Mouse (Mus musculus) kidney, postnatal 0 days (tissue): ENCODE data around the gene Trp53i11. TPM values are rescaled to one million over a fixed set of nuclear protein-coding genes. Genes with fewer than 3 reads are reported as not detected.

Source experiments
- ATAC-seq: fragments of 200-750 bp; cut with Nextera tagmentation; replicated peaks from 2 replicates; pipeline ENCODE4 v1.8.0; 2017; ENCODE audit warnings: low read depth, moderate number of reproducible peaks, moderate TSS enrichment, moderate library complexity; ENCODE audit not compliant: low FRiP score
- DNase-seq: peaks from one replicate; pipeline ENCODE4 v3.0.0-alpha.2; 2016; ENCODE audit warnings: low spot score
- H3K27ac ChIP-seq: fragments of 300-500 bp; sonication (generic); 2 replicates; pipeline ENCODE4 v1.5.1; 2014; ENCODE audit warnings: mild to moderate bottlenecking
- H3K27me3 ChIP-seq: fragments of 300-500 bp; sonication (generic); 2 replicates; pipeline ENCODE4 v1.6.1; 2014; ENCODE audit warnings: low read length, mixed read lengths; ENCODE audit not compliant: insufficient read depth
- H3K36me3 ChIP-seq: fragments of 300-500 bp; sonication (generic); 2 replicates; pipeline ENCODE4 v1.6.1; 2014; ENCODE audit warnings: low read length, mixed read lengths; ENCODE audit not compliant: insufficient read depth
- H3K4me1 ChIP-seq: fragments of 300-500 bp; sonication (generic); replicated peaks from 2 replicates; pipeline ENCODE4 v1.6.1; 2014; ENCODE audit warnings: antibody characterized with exemption, low read length, mixed read lengths; ENCODE audit not compliant: insufficient read depth
- H3K4me2 ChIP-seq: fragments of 300-500 bp; sonication (generic); 2 replicates; pipeline ENCODE4 v1.6.1; 2014; ENCODE audit warnings: mild to moderate bottlenecking, low read length, moderate library complexity, mixed read lengths
- H3K4me3 ChIP-seq: fragments of 300-500 bp; sonication (generic); replicated peaks from 2 replicates; pipeline ENCODE4 v1.5.1; 2014; ENCODE audit warnings: low read depth, low read length
- H3K9ac ChIP-seq: fragments of 300-500 bp; sonication (generic); 2 replicates; pipeline ENCODE4 v1.6.1; 2014; ENCODE audit warnings: low read depth, low read length
- H3K9me3 ChIP-seq: fragments of 300-500 bp; sonication (generic); replicated peaks from 2 replicates; pipeline ENCODE4 v1.6.1; 2016; ENCODE audit warnings: low read length, inconsistent platforms, mixed read lengths
- CTCF ChIP-seq: IDR thresholded peaks from 2 replicates; pipeline ENCODE4 v1.5.1; 2016; ENCODE audit warnings: antibody characterized with exemption, low read depth, mild to moderate bottlenecking, moderate library complexity
- WGBS: fragments of 180-500 bp; shearing (Covaris S2); extraction: QIAGEN DNeasy Blood & Tissue Kit; methylation state at CpG from one replicate; pipeline ENCODE4 v1.1.7; 2014; 5-methylcytosine and 5-hydroxymethylcytosine counted together
- polyA plus RNA-seq: library from polyadenylated mRNA; unstranded; fragments of >200 nt; fragmentation: Nextera tagmentation; extraction: Ambion mirVana; gene quantifications from 2 replicates; pipeline ENCODE4 v1.2.1, GENCODE M21; 2015

The Trp53i11 gene
- polyA plus RNA-seq, 1 experiment from 2014 or later, result 28.3 TPM

DNA sequence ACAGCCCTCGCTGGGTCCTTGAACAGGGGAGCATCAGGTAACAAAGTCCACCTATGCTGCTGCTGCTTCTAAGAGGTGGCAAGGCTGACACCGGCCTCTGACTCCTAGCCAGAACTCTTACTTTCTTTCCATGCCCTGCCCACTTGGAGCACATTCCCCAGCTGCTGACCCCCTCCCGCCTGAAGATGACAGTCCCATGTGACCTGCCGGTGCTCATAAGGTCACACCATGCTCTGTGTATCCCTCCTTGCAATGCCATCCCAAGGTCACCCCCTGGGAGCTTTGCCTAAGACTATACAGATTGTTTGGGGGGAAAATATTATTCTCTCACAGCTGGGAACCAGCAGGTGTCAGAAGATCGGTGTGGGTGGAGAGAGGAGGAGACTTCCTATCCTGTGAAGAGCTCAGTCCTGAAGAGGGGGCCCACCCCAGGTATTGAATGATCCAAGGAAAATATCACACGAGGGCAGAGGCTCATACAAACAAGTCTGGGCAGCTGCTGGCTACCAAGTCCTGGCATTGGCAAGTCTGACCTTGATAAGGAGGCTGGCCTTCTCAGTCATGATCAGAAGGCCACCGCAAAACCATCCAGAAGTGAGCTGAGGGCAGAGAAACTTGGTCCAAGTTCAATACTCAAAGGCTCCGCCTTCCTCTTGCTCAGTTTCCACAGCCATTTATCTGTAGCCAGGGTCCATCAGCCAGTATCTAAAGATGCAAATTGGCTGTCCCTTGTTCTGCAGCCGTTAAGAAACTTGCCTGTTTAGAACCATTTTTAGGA is 36.5 kb upstream of the Trp53i11 start:
- no peak for TF ChIP-seq CTCF
- 61% methylated on average over 9 of the region's 9 CpGs for WGBS
- no peak overlapping the region for H3K9ac ChIP-seq

GRCm38 (mm10) chr2:93152191-93152601 is 35.2 kb upstream of the Trp53i11 start:
- no peak overlapping the region for H3K4me3 ChIP-seq
- H3K27me3 ChIP-seq, result no peaks in the 10 kb centered on the region
- DNase-seq (no peak), ATAC-seq (no peak)
- H3K9ac ChIP-seq, result no peak overlapping the region
- H3K9me3 ChIP-seq, result no peaks in the 10 kb centered on the region
- no peak overlapping the region for H3K4me2 ChIP-seq
- no peak overlapping the region for H3K27ac ChIP-seq
- 72% methylated on average over 6 of the region's 6 CpGs for whole genome bisulfite sequencing
- H3K4me1 ChIP-seq, result no peaks in the 10 kb centered on the region
- H3K36me3 ChIP-seq, result no peaks in the 10 kb centered on the region
- TF ChIP-seq CTCF, result no peak

More for the DNA sequence above, 36.5 kb upstream of the Trp53i11 start:
- no peaks in the 10 kb centered on the region for H3K27me3 ChIP-seq
- H3K9me3 ChIP-seq, result no peaks in the 10 kb centered on the region
- H3K36me3 ChIP-seq, result no peaks in the 10 kb centered on the region
- no peak overlapping the region for H3K27ac ChIP-seq
- ATAC-seq (no peak), DNase-seq (no peak)
- no peak overlapping the region for H3K4me2 ChIP-seq
- no peaks in the 10 kb centered on the region for H3K4me1 ChIP-seq
- H3K4me3 ChIP-seq, result no peak overlapping the region

DNA sequence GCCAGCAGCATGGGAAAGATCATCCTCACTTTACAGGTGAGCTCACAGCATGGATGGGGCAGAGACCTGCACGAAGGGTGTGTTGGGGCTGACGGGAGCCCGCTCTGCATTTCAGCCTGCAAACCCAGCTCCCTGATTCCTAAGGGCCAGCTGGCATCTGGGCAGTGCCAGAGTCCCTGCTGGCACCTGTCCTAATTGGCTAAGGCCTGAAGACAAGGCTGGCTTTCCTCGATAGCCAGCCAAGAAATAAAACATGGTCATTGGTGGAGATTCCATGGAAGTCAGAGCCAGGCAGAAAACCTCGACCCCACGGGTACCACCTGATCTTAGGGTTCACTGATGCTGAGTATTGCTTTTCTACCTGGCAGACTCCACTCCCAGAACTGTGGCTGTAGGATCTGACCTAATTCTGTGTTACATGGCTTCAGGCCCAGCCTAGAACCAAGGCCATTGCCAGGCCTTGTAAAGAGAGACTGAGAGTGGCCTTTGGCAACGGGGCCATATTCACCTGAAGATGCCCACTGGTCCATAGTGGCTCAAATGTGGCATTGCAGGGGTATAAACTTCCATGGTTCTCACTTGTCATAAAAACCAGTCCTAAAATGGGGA is 34.4 kb upstream of the Trp53i11 start:
- no peak for TF ChIP-seq CTCF
- no peaks in the 10 kb centered on the region for H3K36me3 ChIP-seq
- 90% methylated on average over 7 of the region's 7 CpGs for WGBS
- no peaks in the 10 kb centered on the region for H3K27me3 ChIP-seq
- no peak overlapping the region for H3K27ac ChIP-seq
- H3K4me1 ChIP-seq, result no peaks in the 10 kb centered on the region
- H3K9me3 ChIP-seq, result no peaks in the 10 kb centered on the region
- no peak for DNase-seq
- no peak overlapping the region for H3K4me2 ChIP-seq
- ATAC-seq, result no peak
- H3K9ac ChIP-seq, result no peak overlapping the region
- H3K4me3 ChIP-seq, result no peak overlapping the region

- H3K27ac ChIP-seq, result no peak overlapping the region
Measured at GRCm38 (mm10) chr2:93153833-93154232, 33.5 kb upstream of the Trp53i11 start.

DNA sequence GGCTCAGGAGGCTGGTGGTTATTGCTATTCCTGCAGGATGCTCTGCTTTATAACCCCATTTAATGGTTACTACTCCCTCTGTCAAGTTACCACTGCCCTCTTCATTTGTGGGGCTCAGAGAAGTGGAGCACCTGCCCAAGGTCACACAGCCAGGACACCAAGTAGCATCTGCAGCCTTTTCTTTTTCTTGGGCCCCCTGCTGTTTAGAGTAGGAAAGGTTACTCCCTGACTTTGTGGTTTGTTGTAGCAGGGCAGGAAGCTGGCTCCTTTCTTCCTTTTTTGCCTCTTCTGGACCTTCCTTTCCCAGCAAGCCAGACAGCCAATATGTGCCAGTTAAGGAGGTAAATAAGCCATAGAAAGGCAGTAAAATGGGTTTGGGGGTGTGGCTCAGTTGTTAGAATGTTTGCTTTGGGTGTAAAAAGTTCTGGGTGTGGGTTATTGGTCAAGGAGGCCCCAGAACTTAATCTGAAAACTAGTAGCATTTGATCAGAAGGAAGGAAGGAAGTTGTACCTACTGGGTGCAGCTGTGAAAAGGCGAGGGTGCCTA is 32.8 kb upstream of the Trp53i11 start:
- no peaks in the 10 kb centered on the region for H3K36me3 ChIP-seq
- ATAC-seq (no peak), DNase-seq (no peak)
- no peak overlapping the region for H3K4me3 ChIP-seq
- peak; percentile 34; the same call in 1 of the 2 replicates for TF ChIP-seq CTCF
- H3K4me2 ChIP-seq, result no peak overlapping the region
- H3K27me3 ChIP-seq, result no peaks in the 10 kb centered on the region
- 50% methylated on average over 1 of the region's 1 CpGs for WGBS
- no peaks in the 10 kb centered on the region for H3K9me3 ChIP-seq
- no peaks in the 10 kb centered on the region for H3K4me1 ChIP-seq
- H3K9ac ChIP-seq, result no peak overlapping the region
- H3K27ac ChIP-seq, result no peak overlapping the region

More at GRCm38 (mm10) chr2:93153833-93154232, 33.5 kb upstream of the Trp53i11 start:
- no peaks in the 10 kb centered on the region for H3K9me3 ChIP-seq
- no peak overlapping the region for H3K4me3 ChIP-seq
- no peaks in the 10 kb centered on the region for H3K27me3 ChIP-seq
- 93% methylated on average over 1 of the region's 1 CpGs for WGBS
- no peak overlapping the region for H3K4me2 ChIP-seq
- no peaks in the 10 kb centered on the region for H3K36me3 ChIP-seq
- no peak overlapping the region for H3K9ac ChIP-seq
- DNase-seq, result no peak
- no peak for ATAC-seq
- no peak for TF ChIP-seq CTCF
- H3K4me1 ChIP-seq, result no peaks in the 10 kb centered on the region

GRCm38 (mm10) chr2:93160467-93161035 is 26.8 kb upstream of the Trp53i11 start:
- H3K9ac ChIP-seq, result no peak overlapping the region
- 86% methylated on average over 4 of the region's 4 CpGs for WGBS
- no peaks in the 10 kb centered on the region for H3K27me3 ChIP-seq
- no peaks in the 10 kb centered on the region for H3K4me1 ChIP-seq
- no peaks in the 10 kb centered on the region for H3K36me3 ChIP-seq
- no peak overlapping the region for H3K27ac ChIP-seq
- no peak overlapping the region for H3K4me3 ChIP-seq
- H3K4me2 ChIP-seq, result no peak overlapping the region
- no peak for DNase-seq
- TF ChIP-seq CTCF, result no peak
- no peaks in the 10 kb centered on the region for H3K9me3 ChIP-seq
- no peak for ATAC-seq
